Mouse (Mus musculus): ENCODE results near the gene Bloc1s1. TPM values are rescaled to one million over a fixed set of nuclear protein-coding genes. Genes with fewer than 3 reads are reported as not detected.

Gene Bloc1s1
- polyA plus RNA-seq, 1 experiment from 2014 or later, result 289 TPM

DNA sequence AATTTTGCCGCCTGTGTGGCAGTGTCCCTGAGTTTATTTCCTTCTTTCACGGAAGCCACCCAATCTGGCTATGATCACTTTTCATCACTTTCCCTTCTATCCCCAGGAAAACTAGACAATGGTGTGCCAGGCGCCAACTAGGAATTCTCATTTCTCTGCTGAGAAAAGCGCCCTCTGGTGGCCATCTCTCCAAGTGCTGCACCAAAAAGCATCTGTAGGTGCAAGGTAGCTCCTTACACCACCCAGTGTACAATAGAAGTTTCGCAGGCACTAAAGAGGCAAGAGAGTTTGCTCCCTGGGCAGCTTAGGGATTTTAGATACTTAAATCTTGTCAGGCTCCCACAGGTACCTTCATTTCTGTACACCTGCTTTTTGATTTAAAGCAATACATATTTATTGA lies 10.6 kb downstream of the Bloc1s1 start:
- Histone ChIP-seq H3K9ac (replicated peaks) (no peak overlapping the region), H3K4me1 (replicated peaks) (peaks cover 21% of the 10 kb centered on the region), H3K9me3 (no peaks in the 10 kb centered on the region), H3K36me3 (peaks cover 11% of the 10 kb centered on the region), H3K27ac (peak overlapping the region; percentile 25; the same call in 1 of the 2 replicates), H3K4me3 (replicated peaks) (no peak overlapping the region), H3K4me2 (replicated peaks) (no peak overlapping the region), H3K27me3 (peaks cover 9% of the 10 kb centered on the region)
- ATAC-seq, result peak; percentile 9; the same call in 1 of the 2 replicates
- WGBS, result 9% methylated on average over 5 of the region's 5 CpGs

DNA sequence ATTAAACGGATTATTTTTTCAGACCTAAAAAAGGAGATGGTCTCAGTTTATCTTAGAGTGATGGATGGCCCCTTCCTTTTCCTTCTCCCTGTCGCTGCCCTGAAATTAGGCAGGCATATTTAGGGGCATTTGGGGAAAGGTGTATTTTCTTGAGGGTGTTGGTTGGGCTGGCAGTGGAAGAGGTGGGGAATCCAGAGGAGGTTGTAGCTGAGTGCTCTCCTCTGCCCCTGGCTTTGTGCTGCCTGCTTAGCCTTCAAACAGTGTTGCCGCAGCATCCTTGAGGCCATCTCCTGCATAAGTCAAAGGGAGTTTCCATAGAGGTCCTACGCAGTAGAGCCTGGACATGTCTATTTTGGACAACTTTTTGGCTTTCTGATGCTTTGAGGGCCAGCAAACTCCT lies 11.0 kb downstream of the Bloc1s1 start:
- Histone ChIP-seq H3K9ac (replicated peaks) (no peak overlapping the region), H3K4me3 (replicated peaks) (no peak overlapping the region), H3K36me3 (peaks cover 7% of the 10 kb centered on the region), H3K4me2 (replicated peaks) (no peak overlapping the region), H3K9me3 (no peaks in the 10 kb centered on the region), H3K27me3 (peaks cover 13% of the 10 kb centered on the region), H3K27ac (peak overlapping the region; percentile 25; the same call in 1 of the 2 replicates), H3K4me1 (replicated peaks) (peaks cover 19% of the 10 kb centered on the region)
- ATAC-seq, result no peak
- WGBS, result 84% methylated on average over 4 of the region's 4 CpGs

DNA sequence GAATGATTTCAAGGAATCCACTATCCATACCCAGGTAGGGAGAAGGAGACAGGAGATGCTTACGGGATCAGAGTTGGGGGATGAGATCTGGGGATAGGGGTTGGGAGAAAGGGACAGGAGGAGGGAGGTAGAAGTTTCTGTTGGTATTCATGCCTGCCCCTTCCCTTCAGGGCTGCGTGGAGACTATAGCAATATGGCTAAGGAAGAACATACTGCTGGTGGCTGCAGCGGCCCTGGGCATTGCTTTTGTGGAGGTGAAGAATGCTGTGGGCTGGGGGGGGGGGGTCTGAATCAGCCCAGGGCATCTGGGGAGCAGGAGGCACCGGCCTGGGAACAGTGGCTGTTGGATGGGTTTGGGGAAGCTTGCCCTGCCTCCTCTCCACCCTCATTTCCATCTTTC lies 11.6 kb downstream of the Bloc1s1 start:
- Histone ChIP-seq H3K36me3 (peaks cover 1% of the 10 kb centered on the region; the same call in 1 of the 2 replicates), H3K4me2 (replicated peaks) (no peak overlapping the region), H3K4me3 (replicated peaks) (no peak overlapping the region), H3K4me1 (replicated peaks) (peaks cover 19% of the 10 kb centered on the region), H3K27me3 (peaks cover 15% of the 10 kb centered on the region), H3K27ac (no peak overlapping the region), H3K9me3 (no peaks in the 10 kb centered on the region), H3K9ac (replicated peaks) (no peak overlapping the region)
- no peak for ATAC-seq
- WGBS, result 89% methylated on average over 4 of the region's 4 CpGs

DNA sequence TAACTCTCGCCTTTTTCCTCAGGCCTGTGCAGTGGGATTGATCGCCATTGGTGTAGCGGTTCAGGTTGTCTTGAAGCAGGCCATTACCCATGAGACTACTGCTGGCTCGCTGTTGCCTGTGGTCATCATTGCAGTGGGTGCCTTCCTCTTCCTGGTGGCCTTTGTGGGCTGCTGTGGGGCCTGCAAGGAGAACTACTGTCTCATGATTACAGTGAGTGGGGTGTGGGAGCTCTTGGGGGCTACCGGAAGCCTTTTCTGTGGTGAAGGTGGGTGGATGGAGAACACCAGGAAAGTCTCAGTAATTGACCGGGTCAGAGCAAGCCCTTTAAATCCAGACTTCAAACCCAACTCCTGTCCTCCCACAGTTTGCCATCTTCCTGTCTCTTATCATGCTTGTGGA lies 12.4 kb downstream of the Bloc1s1 start:
- Histone ChIP-seq H3K36me3 (no peaks in the 10 kb centered on the region), H3K27ac (no peak overlapping the region), H3K9me3 (no peaks in the 10 kb centered on the region), H3K27me3 (peaks cover 15% of the 10 kb centered on the region), H3K4me3 (replicated peaks) (no peak overlapping the region), H3K9ac (replicated peaks) (no peak overlapping the region), H3K4me2 (replicated peaks) (peak overlapping the region; percentile 86), H3K4me1 (replicated peaks) (peaks cover 19% of the 10 kb centered on the region)
- WGBS, result 95% methylated on average over 6 of the region's 6 CpGs
- no peak for ATAC-seq

DNA sequence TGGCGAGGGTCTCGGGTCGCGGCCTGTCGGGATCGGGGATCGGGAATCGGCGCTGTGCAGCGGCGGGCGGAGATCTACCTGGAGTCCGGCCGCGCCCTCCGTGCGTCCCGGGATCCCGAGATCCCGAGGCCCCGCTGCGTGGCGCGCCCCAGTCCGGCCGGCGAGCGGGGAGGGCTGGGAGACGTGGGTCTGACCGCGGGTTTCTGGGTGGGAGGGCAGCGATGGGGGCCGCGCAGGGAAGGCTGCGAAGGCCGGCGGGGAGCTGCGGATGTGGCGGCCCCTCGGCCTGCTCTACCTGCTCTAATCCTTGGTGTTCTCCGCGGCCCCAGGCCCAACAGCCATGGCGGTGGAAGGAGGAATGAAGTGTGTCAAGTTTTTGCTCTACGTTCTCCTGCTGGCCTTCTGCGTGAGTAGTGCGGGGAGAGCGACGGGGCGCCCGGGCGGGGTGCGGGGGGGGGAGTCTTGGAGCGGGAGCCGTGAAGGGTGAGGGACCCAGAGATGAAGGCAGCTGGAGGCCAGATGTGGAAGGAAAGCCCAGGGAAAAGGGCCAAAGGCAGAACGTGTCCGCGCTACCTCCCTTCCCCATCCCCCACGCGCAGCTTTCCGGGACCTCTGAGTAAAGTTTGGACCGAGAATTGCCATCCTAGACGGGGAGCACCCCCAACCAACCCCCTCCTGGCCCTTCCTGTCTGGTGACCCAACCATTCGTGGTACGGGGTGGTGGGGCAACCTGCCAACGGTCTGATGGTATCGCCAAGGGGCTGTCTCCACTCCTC lies 13.6 kb downstream of the Bloc1s1 start:
- 2% methylated on average over 53 of the region's 66 CpGs for WGBS
- H3K4me2 ChIP-seq (replicated peaks), result peak overlapping the region; percentile 86
- peak overlapping the region; percentile 85 for H3K9ac ChIP-seq (replicated peaks)
- no peaks in the 10 kb centered on the region for H3K9me3 ChIP-seq
- no peaks in the 10 kb centered on the region for H3K36me3 ChIP-seq
- peak overlapping the region; percentile 76 for H3K4me3 ChIP-seq (replicated peaks)
- peaks cover 15% of the 10 kb centered on the region for H3K27me3 ChIP-seq
- peak; percentile 31 for ATAC-seq
- peak overlapping the region; percentile 21; the same call in 1 of the 2 replicates for H3K27ac ChIP-seq
- peaks cover 19% of the 10 kb centered on the region for H3K4me1 ChIP-seq (replicated peaks)

DNA sequence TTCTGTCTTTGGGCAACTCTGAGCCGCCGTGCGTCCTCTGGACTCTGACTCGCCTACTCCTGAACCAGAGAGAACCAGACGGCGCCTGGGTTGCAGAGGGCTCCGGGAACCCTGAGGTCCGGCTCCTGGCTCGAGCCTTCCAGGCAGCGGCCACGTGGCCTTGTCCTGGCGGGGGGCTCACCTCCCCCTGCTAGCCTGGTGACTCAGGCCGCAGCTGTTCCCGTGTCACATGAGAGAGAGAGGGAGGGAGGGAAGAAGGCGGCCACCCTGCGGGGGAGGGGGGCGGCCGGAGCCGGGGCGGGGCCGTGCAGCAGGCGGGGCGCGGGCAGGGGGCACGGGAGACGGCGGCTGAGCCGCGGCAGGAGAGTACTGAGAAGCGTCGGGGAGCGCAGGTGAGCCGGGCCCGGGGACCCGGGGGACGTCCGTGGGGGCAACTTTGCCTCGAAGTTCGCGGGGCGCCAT lies 14.2 kb downstream of the Bloc1s1 start:
- H3K36me3 ChIP-seq, result no peaks in the 10 kb centered on the region
- WGBS, result 1% methylated on average over 39 of the region's 41 CpGs
- peaks cover 19% of the 10 kb centered on the region for H3K4me1 ChIP-seq (replicated peaks)
- H3K4me3 ChIP-seq (replicated peaks), result peak overlapping the region; percentile 76
- no peaks in the 10 kb centered on the region for H3K9me3 ChIP-seq
- peak overlapping the region; percentile 21; the same call in 1 of the 2 replicates for H3K27ac ChIP-seq
- H3K27me3 ChIP-seq, result peaks cover 15% of the 10 kb centered on the region
- peak; percentile 69 for ATAC-seq
- peak overlapping the region; percentile 86 for H3K4me2 ChIP-seq (replicated peaks)
- peak overlapping the region; percentile 85 for H3K9ac ChIP-seq (replicated peaks)

DNA sequence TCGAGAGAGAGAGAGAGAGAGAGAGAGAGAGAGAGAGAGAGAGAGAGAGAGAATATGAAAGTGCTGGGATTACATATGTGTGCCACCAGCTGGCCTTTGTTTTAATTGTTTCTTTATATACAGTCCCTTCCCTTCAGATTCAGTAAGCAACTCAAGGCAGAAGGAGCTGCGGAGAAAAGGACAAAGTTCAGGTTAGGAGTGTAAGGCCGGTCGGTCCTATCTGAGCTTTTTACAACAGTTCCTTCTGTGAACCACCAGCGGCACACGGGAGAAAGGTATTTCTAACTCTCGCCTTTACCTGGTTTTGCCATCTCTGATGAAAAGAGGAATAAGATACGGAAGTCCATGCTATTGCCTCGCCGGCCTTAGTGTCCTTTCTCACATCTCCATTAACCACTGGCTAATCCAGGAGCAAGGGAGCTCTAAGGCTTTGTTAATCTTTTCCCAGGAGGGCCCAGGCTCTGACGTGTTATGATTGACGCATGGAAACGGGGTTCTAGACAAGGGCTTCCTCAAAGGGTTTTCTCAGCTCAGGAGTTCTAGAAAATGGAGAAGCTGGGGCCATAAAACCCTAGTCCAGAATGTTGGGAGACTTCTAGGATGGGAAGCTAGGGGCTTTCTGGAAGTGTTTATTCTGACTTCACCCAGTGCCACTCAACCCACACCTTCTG lies 14.9 kb downstream of the Bloc1s1 start:
- Histone ChIP-seq H3K27me3 (peaks cover 15% of the 10 kb centered on the region), H3K4me2 (replicated peaks) (peak overlapping the region; percentile 86), H3K9ac (replicated peaks) (peak overlapping the region; percentile 85; the same call in 1 of the 2 replicates), H3K36me3 (no peaks in the 10 kb centered on the region), H3K9me3 (no peaks in the 10 kb centered on the region), H3K4me1 (replicated peaks) (peaks cover 19% of the 10 kb centered on the region), H3K27ac (no peak overlapping the region), H3K4me3 (replicated peaks) (peak overlapping the region; percentile 76)
- no peak for ATAC-seq
- WGBS, result 54% methylated on average over 13 of the region's 13 CpGs

DNA sequence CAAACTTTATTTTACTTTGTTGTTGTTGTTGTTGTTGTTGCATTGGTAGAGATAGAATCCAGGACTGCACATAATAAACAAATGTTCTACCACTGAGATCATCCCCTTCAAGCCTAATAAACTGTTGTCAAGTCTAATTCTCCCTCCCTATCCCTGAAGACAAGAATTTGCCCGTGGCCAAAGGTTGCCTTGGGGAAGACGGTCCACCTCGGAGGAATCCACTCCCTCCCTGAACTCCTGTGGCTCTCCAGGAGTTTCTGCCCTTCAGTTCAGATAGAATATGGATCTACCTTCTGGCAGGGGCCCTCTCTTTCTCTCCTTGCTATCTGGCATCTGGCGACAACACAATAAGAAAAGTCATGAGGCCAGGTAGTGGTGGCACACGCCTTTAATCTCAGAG lies 19.0 kb downstream of the Bloc1s1 start:
- Histone ChIP-seq H3K4me2 (replicated peaks) (no peak overlapping the region), H3K9ac (replicated peaks) (no peak overlapping the region), H3K36me3 (no peaks in the 10 kb centered on the region), H3K27me3 (peaks cover 15% of the 10 kb centered on the region; the same call in 1 of the 2 replicates), H3K4me3 (replicated peaks) (no peak overlapping the region), H3K4me1 (replicated peaks) (peaks cover 7% of the 10 kb centered on the region; the same call in 1 of the 2 replicates), H3K9me3 (no peaks in the 10 kb centered on the region), H3K27ac (no peak overlapping the region)
- no peak for ATAC-seq
- 78% methylated on average over 5 of the region's 5 CpGs for WGBS

DNA sequence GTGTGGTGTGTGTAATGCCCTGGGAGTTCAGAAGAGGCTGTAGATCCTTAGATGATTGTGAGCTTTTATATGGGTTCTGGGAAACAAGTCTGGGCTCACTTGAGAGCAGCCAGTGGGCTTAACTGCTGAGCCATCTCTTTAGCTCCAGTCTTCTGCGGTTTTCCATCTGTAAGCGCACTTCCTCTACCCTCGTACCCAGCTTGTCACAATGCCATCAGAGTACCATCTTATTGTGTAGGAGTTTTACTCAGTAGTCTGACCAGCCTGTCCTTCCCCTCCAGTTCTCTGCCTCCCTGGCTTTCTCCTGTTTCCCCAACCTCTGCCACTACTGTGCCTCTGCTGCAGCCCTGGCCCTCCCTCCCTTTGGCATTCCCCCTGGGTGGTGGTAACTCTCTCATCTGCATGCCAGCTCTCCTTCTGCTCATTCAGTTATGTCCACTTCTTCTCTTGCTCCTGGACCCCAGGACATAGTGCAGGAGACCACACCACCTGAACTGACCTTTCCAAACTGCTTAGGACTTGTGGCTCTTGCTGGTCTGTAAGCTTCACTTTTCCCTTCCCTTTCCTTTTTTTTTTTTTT lies 21.3 kb downstream of the Bloc1s1 start:
- no peak for ATAC-seq
- H3K27me3 ChIP-seq, result no peaks in the 10 kb centered on the region
- H3K4me1 ChIP-seq (replicated peaks), result no peaks in the 10 kb centered on the region
- no peaks in the 10 kb centered on the region for H3K36me3 ChIP-seq
- H3K4me2 ChIP-seq (replicated peaks), result no peak overlapping the region
- H3K27ac ChIP-seq, result no peak overlapping the region
- H3K9ac ChIP-seq (replicated peaks), result no peak overlapping the region
- no peak overlapping the region for H3K4me3 ChIP-seq (replicated peaks)
- WGBS, result 75% methylated on average over 3 of the region's 3 CpGs
- no peaks in the 10 kb centered on the region for H3K9me3 ChIP-seq

DNA sequence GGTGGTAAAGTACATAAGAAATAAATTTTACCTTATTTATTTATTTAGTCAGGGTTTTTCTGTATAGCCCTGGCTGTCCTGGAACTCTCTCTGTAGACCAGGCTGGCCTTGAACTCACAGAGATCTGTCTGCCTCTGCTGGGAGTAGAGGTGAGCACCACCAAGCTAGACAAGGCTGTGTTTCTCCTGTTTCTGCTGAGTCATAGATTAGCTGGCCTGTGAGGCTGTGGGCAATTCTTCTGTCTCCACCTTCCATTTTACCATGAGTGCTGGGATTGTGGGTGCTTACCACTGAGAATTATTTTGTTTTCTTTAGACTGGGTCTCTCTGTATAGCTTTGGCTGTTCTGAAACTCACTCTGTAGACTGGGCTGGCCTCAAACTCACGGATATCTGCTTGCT lies 22.4 kb downstream of the Bloc1s1 start:
- ATAC-seq, result no peak
- no peak overlapping the region for H3K4me2 ChIP-seq (replicated peaks)
- H3K27me3 ChIP-seq, result peaks cover 9% of the 10 kb centered on the region
- WGBS, result 78% methylated on average over 1 of the region's 1 CpGs
- no peak overlapping the region for H3K9ac ChIP-seq (replicated peaks)
- peaks cover 2% of the 10 kb centered on the region; the same call in 1 of the 2 replicates for H3K4me1 ChIP-seq (replicated peaks)
- H3K27ac ChIP-seq, result no peak overlapping the region
- H3K4me3 ChIP-seq (replicated peaks), result no peak overlapping the region
- H3K9me3 ChIP-seq, result no peaks in the 10 kb centered on the region
- no peaks in the 10 kb centered on the region for H3K36me3 ChIP-seq

DNA sequence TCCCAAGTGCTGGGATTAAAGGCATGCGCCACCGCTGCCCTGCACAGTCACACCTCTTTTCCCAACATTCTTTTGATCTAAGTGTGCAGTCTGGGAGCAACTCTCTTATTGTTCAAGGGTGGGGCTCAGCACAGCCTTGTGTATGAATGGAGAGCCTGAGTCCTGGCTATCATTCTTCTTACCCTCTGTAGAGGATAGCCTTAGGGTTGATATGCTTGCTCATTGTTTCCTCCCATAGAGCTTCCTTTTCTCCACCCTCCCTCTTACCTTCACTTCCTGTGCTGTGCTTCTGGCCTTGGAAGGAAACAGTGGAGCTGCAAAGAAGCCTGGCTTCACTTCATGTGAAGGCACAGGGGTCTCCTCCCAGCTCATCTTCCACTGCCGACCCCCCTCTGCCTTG lies 23.1 kb downstream of the Bloc1s1 start, which contains the start of gene Cd63:
Gene Cd63 (plus strand): TSS at position 292 of the 400 bp plus-strand sequence.
- WGBS, result 87% methylated on average over 3 of the region's 3 CpGs

More for the DNA sequence above, 23.1 kb downstream of the Bloc1s1 start, which contains the start of gene Cd63:
- Histone ChIP-seq H3K4me1 (replicated peaks) (peaks cover 9% of the 10 kb centered on the region), H3K36me3 (no peaks in the 10 kb centered on the region), H3K27ac (no peak within 1 kb of the TSS), H3K27me3 (peaks cover 16% of the 10 kb centered on the region), H3K9me3 (no peaks in the 10 kb centered on the region), H3K4me2 (replicated peaks) (no peak within 1 kb of the TSS), H3K9ac (replicated peaks) (no peak within 1 kb of the TSS), H3K4me3 (replicated peaks) (no peak within 1 kb of the TSS)
- no peak for ATAC-seq

All from midbrain, embryonic 13.5 days (tissue).